Mouse (Mus musculus): ENCODE results near the gene Clcnkb. TPM values are rescaled to one million over a fixed set of nuclear protein-coding genes. Genes with fewer than 3 reads are reported as not detected.
A peak's percentile ranks its signal among the peaks of the same experiment; 100 is the strongest.

Clcnkb gene
- polyA plus RNA-seq, 1 experiment from 2014 or later = not detected

DNA sequence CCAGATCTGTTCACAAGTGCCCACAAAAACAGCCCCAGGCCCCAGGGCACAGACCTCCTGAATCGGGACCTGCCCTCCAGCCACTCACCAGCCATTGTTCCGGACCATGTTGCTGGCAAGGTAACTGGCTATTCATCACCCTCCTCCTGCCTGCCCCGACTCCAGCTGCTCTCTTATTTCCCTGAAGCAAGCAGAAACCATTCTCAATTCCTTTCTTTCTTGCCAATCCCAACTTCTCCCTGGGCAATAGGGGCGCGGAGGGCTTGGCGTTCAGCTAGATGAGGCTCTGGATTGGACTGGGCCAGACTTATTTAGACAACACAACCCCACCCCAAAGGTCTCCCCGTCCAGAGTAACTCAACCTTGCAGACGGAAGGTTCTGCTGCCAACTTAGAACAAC is 36.1 kb downstream of the Clcnkb start:
- Histone ChIP-seq H3K27ac (replicated peaks) (no peak overlapping the region), H3K36me3 (no peaks in the 10 kb centered on the region), H3K4me3 (replicated peaks) (no peak overlapping the region), H3K9me3 (replicated peaks) (no peaks in the 10 kb centered on the region), H3K4me1 (peaks cover 11% of the 10 kb centered on the region), H3K27me3 (peaks cover 45% of the 10 kb centered on the region), H3K4me2 (replicated peaks) (no peak overlapping the region), H3K9ac (no peak overlapping the region)
- 54% methylated on average over 8 of the region's 8 CpGs for WGBS
- ATAC-seq (ENCODE audit: insufficient number of reproducible peaks, low FRiP score, low TSS enrichment, low read depth) = no peak

DNA sequence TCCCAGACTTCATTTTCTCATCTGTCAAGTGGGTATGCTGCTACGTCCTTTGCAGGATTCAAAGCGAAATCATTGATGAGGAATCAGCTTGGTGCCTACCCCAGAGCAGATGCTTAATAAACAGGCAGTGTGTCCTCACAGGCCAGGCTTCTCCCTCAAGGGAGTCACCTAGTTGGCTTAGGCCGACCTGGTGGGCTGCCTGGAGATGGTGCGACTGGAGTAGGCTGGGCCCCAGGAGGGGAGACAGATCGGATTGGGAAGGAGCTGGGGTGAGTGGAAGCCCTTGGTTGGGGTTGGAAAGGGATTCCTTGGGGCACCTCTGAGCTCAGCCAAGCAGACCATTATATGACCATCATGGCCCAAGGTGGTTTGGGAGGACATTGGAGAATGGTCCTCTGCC is 43.4 kb downstream of the Clcnkb start:
- no peak for ATAC-seq (ENCODE audit: insufficient number of reproducible peaks, low FRiP score, low TSS enrichment, low read depth)
- H3K4me1 ChIP-seq = peaks cover 10% of the 10 kb centered on the region
- H3K4me2 ChIP-seq (replicated peaks) = no peak overlapping the region
- H3K9ac ChIP-seq = no peak overlapping the region
- H3K27me3 ChIP-seq = peaks cover 16% of the 10 kb centered on the region
- no peak overlapping the region for H3K4me3 ChIP-seq (replicated peaks)
- no peaks in the 10 kb centered on the region for H3K9me3 ChIP-seq (replicated peaks)
- H3K36me3 ChIP-seq = no peaks in the 10 kb centered on the region
- H3K27ac ChIP-seq (replicated peaks) = no peak overlapping the region
- 91% methylated on average over 5 of the region's 5 CpGs for WGBS

DNA sequence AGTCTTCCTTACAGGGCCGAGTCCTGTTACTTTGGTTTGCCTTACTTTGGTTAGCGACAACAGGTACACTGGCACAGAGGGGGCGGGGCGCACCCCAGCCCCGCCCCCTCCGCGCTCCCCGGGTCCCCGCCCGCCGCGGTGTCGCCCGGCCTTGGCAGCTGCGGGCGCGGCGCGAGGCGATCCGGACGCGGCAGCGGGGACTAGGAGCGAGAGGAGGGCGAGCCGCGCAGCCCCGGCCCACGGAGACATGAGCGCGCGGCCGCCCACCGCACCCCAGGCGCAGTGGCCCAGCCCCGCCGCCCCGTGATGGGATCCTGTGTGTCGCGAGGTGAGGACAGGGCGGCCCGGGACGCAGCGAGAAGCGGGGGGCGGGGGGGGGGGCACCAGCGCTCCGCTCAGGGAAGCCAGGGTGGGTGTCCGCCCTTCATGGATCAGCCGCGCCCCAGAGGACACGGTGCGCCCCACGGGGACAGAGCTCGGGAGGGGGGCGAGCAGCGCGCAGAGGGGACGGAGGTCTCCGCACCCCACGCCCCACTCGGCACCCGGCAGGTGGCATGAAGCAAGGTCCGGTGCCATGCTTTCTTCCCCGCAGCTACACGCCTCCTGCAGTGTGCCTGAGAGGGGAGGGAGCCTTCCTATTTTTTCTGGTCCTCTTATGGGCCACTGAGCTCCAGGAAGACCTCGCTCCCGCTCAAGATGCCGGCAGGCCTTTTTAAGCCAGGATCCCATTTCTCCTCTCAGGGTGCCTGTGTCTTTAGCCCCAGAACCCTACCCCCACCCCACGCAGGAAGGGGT is 47.6 kb downstream of the Clcnkb start, which contains the start of gene Fam131c:
Fam131c (plus strand) TSS at position 224 of the 795 bp plus-strand sequence.
- peak within 1 kb of the TSS; percentile 55 for H3K4me3 ChIP-seq (replicated peaks)
- H3K27me3 ChIP-seq = peaks cover 54% of the 10 kb centered on the region
- peaks cover 10% of the 10 kb centered on the region for H3K4me1 ChIP-seq
- ATAC-seq (ENCODE audit: insufficient number of reproducible peaks, low FRiP score, low TSS enrichment, low read depth) = no peak
- peak within 1 kb of the TSS; percentile 42 for H3K9ac ChIP-seq
- WGBS = 2% methylated on average over 46 of the region's 71 CpGs
- H3K36me3 ChIP-seq = no peaks in the 10 kb centered on the region
- H3K4me2 ChIP-seq (replicated peaks) = peak within 1 kb of the TSS; percentile 96
- H3K9me3 ChIP-seq (replicated peaks) = no peaks in the 10 kb centered on the region
- no peak within 1 kb of the TSS for H3K27ac ChIP-seq (replicated peaks)

DNA sequence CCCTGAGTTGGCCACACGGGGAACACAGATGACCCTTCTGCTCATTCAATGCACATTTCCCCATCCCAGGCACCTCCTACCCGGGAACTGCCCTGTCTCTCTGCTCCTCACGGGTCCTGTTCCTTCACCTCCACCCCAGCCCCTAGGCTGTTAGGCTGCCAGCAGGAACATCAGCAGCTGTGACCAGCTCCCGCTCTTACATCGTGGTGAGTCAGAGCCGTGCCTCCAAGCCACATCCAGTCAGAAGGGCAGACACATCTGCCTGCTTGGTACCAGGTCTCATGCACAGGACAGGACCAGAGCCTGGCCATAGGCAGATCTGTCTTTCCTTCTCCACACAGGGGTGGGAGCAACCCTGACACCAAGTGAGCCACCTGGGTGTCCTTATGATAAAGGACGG is 49.9 kb downstream of the Clcnkb start:
- WGBS = 45% methylated on average over 7 of the region's 7 CpGs
- ATAC-seq (ENCODE audit: insufficient number of reproducible peaks, low FRiP score, low TSS enrichment, low read depth) = no peak
- H3K4me2 ChIP-seq (replicated peaks) = no peak overlapping the region

DNA sequence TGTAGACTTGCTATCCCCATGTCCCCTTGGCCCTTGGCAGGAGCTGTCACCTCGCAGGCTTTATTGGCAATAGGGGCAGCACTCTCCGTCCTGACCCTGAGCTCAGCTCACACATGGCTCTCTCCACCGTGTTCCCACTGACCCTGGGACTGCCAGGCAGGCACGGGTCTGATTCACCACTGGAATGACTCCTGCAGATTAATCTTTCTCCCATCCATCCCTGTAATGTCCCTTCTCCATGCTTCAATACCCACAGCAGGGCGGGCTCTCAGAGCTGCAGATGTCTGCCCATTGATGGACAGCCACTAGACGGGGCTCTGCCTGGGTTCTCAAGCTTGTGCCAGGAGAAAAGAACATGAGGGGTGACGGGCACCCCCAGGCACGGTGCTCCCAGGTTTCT is 50.7 kb downstream of the Clcnkb start:
- Histone ChIP-seq H3K9me3 (replicated peaks) (no peaks in the 10 kb centered on the region), H3K9ac (no peak overlapping the region), H3K27me3 (peaks cover 54% of the 10 kb centered on the region), H3K4me3 (replicated peaks) (no peak overlapping the region), H3K4me2 (replicated peaks) (no peak overlapping the region), H3K27ac (replicated peaks) (no peak overlapping the region), H3K4me1 (peaks cover 17% of the 10 kb centered on the region), H3K36me3 (no peaks in the 10 kb centered on the region)
- 61% methylated on average over 8 of the region's 8 CpGs for WGBS
- ATAC-seq (ENCODE audit: insufficient number of reproducible peaks, low FRiP score, low TSS enrichment, low read depth) = no peak

More for the DNA sequence above, 49.9 kb downstream of the Clcnkb start:
- Histone ChIP-seq H3K27me3 (peaks cover 54% of the 10 kb centered on the region), H3K4me1 (peaks cover 14% of the 10 kb centered on the region), H3K27ac (replicated peaks) (no peak overlapping the region), H3K9me3 (replicated peaks) (no peaks in the 10 kb centered on the region), H3K36me3 (no peaks in the 10 kb centered on the region), H3K9ac (no peak overlapping the region), H3K4me3 (replicated peaks) (no peak overlapping the region)

DNA sequence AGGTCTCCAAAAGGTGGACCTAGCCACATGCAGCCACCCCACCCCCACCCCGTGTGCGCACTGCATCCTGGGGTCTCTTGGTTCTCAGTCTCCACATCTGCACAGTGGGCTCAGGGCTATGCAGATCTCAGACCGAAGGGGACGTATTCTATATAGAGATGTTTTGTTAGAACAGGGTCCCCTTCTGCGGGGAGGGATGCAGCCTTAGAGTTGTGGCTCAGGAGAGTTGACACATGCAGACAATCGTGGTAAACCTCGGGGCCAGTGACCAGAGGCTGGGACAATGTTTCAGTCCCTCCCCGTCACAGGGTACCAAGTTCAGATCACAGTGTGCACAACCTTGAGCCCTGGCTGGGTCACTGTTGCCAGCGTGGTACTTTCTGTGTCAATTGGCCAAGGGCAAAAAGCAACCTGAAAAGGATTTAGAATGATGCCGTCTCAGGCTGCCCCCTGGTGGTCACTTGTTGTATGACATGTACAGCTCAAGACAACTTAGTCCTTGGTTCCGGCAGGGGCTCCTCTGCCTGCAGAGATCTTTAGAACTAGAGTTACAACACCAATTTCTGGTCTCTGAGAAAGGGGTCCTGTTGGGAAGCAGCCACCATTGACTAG is 52.8 kb downstream of the Clcnkb start:
- H3K27ac ChIP-seq (replicated peaks) = no peak overlapping the region
- H3K4me3 ChIP-seq (replicated peaks) = no peak overlapping the region
- no peak overlapping the region for H3K9ac ChIP-seq
- H3K9me3 ChIP-seq (replicated peaks) = no peaks in the 10 kb centered on the region
- 0 out of 2 replicates have a peak, but pooled peaks have one; percentile 26 for ATAC-seq (ENCODE audit: insufficient number of reproducible peaks, low FRiP score, low TSS enrichment, low read depth)
- no peak overlapping the region; the same call in 1 of the 2 replicates for H3K4me2 ChIP-seq (replicated peaks)
- H3K36me3 ChIP-seq = no peaks in the 10 kb centered on the region
- peaks cover 44% of the 10 kb centered on the region for H3K27me3 ChIP-seq
- peaks cover 23% of the 10 kb centered on the region for H3K4me1 ChIP-seq
- 24% methylated on average over 11 of the region's 11 CpGs for WGBS

DNA sequence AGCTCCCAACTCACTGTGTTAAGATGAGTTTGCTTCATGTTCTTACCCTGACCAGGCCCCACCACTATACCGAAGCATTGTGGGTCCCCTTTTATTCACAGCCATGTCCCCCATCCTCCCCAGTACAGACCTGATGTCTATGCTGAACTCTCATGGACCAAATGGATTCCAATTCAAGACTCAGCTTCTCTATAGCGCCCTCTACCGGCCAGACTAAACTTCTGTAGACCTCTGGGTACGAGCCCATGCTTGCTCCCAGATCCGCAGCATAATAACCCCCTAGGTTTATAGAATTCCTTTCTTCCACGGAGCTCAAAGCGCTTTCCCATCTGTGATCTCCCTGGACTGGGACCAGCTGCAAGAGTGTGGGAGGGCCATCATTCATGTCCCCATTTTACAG is 55.0 kb downstream of the Clcnkb start:
- Histone ChIP-seq H3K36me3 (no peaks in the 10 kb centered on the region), H3K9me3 (replicated peaks) (no peaks in the 10 kb centered on the region), H3K4me2 (replicated peaks) (no peak overlapping the region), H3K27ac (replicated peaks) (no peak overlapping the region), H3K4me1 (peaks cover 19% of the 10 kb centered on the region), H3K4me3 (replicated peaks) (no peak overlapping the region), H3K9ac (no peak overlapping the region), H3K27me3 (peaks cover 22% of the 10 kb centered on the region)
- 27% methylated on average over 7 of the region's 7 CpGs for WGBS
- ATAC-seq (ENCODE audit: insufficient number of reproducible peaks, low FRiP score, low TSS enrichment, low read depth) = no peak

DNA sequence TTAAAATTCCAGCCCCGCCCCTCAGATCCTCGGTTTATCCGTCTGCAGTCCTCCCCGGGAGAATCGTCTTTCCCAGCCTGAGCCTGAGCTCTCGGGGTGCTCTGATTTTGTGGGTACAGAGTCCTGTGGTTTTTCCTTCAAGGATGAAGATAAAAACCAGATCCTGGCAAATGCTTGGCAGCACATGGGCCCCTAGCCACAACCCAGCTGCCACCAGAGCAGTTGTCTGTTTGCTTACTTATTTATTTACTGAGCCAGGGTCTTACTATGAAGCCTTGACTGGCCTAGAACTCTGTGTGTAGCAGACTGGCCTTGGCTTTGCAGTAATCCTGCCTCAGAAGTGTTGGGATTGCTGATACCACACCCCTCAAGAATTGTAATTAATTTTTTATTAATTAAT is 56.6 kb downstream of the Clcnkb start:
- ATAC-seq (ENCODE audit: insufficient number of reproducible peaks, low FRiP score, low TSS enrichment, low read depth) = no peak

DNA sequence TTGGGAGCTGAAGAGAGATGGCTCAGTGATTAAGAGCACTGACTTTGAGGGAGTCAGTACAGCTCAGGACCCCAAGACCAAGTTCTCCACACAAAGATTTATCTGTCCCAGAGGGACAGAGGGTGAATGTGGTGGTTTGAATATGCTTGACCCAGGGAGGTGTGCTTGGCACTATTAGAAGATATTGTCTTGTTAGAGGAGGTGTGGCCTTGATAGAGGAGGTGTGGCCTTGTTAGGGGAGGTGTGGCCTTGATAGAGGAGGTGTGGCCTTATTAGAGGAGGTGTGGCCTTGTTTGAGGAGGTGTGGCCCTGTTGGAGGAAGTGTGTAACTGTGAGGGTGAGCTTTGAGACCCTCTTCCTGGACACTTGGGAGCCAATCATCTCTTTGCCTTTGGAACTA is 58.0 kb downstream of the Clcnkb start:
- Histone ChIP-seq H3K9ac (no peak overlapping the region), H3K4me2 (replicated peaks) (no peak overlapping the region), H3K27me3 (no peaks in the 10 kb centered on the region), H3K36me3 (no peaks in the 10 kb centered on the region), H3K9me3 (replicated peaks) (no peaks in the 10 kb centered on the region), H3K4me1 (peaks cover 30% of the 10 kb centered on the region), H3K4me3 (replicated peaks) (no peak overlapping the region), H3K27ac (replicated peaks) (no peak overlapping the region)
- no peak for ATAC-seq (ENCODE audit: insufficient number of reproducible peaks, low FRiP score, low TSS enrichment, low read depth)

More for the DNA sequence above, 56.6 kb downstream of the Clcnkb start:
- H3K4me3 ChIP-seq (replicated peaks) = no peak overlapping the region
- H3K4me1 ChIP-seq = peaks cover 20% of the 10 kb centered on the region
- peaks cover 6% of the 10 kb centered on the region for H3K27me3 ChIP-seq
- no peak overlapping the region for H3K27ac ChIP-seq (replicated peaks)
- WGBS = 67% methylated on average over 6 of the region's 6 CpGs
- no peaks in the 10 kb centered on the region for H3K9me3 ChIP-seq (replicated peaks)
- no peak overlapping the region for H3K4me2 ChIP-seq (replicated peaks)
- H3K9ac ChIP-seq = no peak overlapping the region
- no peaks in the 10 kb centered on the region for H3K36me3 ChIP-seq
